Mouse (Mus musculus) yolk sac, embryonic 10.5 days (tissue): ENCODE results near the gene Mpv17l2.

ENCODE experiments used
- DNase-seq: peaks from one replicate; pipeline ENCODE4 v3.0.0-alpha.2; 2017; ENCODE audit warnings: low spot score

Gene Mpv17l2

GRCm38 (mm10) chr8:70790846-70791245, 30.1 kb upstream of the Mpv17l2 start:
- no peak for DNase-seq

- no peak for DNase-seq
Observed at GRCm38 (mm10) chr8:70789046-70789445, 28.3 kb upstream of the Mpv17l2 start.

- peak; percentile 91 for DNase-seq
Observed at GRCm38 (mm10) chr8:70787941-70788667, 27.4 kb upstream of the Mpv17l2 start.

GRCm38 (mm10) chr8:70787051-70787445, 26.3 kb upstream of the Mpv17l2 start:
- no peak for DNase-seq

GRCm38 (mm10) chr8:70786291-70787050, 25.7 kb upstream of the Mpv17l2 start:
- no peak for DNase-seq

- DNase-seq: no peak
Observed at GRCm38 (mm10) chr8:70780093-70780492, 19.3 kb upstream of the Mpv17l2 start.

- peak; percentile 97 for DNase-seq
Observed at GRCm38 (mm10) chr8:70776496-70777444, 16.0 kb upstream of the Mpv17l2 start, which contains the start of gene Pik3r2. TSS of gene Pik3r2 (minus strand) at chr8:70776713.

- DNase-seq: no peak
Observed at GRCm38 (mm10) chr8:70775851-70776495, 15.2 kb upstream of the Mpv17l2 start.

- DNase-seq: no peak
Observed at GRCm38 (mm10) chr8:70775227-70775626, 14.5 kb upstream of the Mpv17l2 start.

GRCm38 (mm10) chr8:70774740-70775139, 14.0 kb upstream of the Mpv17l2 start:
- DNase-seq: no peak

- DNase-seq: no peak
Observed at GRCm38 (mm10) chr8:70773833-70774232, 13.1 kb upstream of the Mpv17l2 start.

- DNase-seq: no peak
Observed at GRCm38 (mm10) chr8:70773410-70773809, 12.7 kb upstream of the Mpv17l2 start.

GRCm38 (mm10) chr8:70772890-70773289, 12.1 kb upstream of the Mpv17l2 start:
- DNase-seq: no peak

GRCm38 (mm10) chr8:70772075-70772474, 11.3 kb upstream of the Mpv17l2 start:
- no peak for DNase-seq

GRCm38 (mm10) chr8:70771217-70771616, 10.5 kb upstream of the Mpv17l2 start:
- DNase-seq: no peak

GRCm38 (mm10) chr8:70770748-70771147, 10.0 kb upstream of the Mpv17l2 start:
- no peak for DNase-seq

- DNase-seq: no peak
Observed at GRCm38 (mm10) chr8:70769858-70770257, 9.1 kb upstream of the Mpv17l2 start.

GRCm38 (mm10) chr8:70769359-70769758, 8.6 kb upstream of the Mpv17l2 start:
- peak; percentile 86 for DNase-seq

- no peak for DNase-seq
Observed at GRCm38 (mm10) chr8:70768956-70769355, 8.2 kb upstream of the Mpv17l2 start.

- DNase-seq: no peak
Observed at GRCm38 (mm10) chr8:70768231-70768776, 7.6 kb upstream of the Mpv17l2 start.

GRCm38 (mm10) chr8:70767503-70767902, 6.8 kb upstream of the Mpv17l2 start:
- no peak for DNase-seq
